Mouse (Mus musculus): ENCODE measurements around the gene Wdr66.

The Wdr66 gene

GRCm38 (mm10) chr5:123315219-123315866 lies 63.4 kb downstream of the Wdr66 start:
- DNase-seq, result no peak

GRCm38 (mm10) chr5:123317992-123318391 lies 66.1 kb downstream of the Wdr66 start:
- DNase-seq, result no peak

- DNase-seq, result no peak
These were observed 68.2 kb downstream of the Wdr66 start for GRCm38 (mm10) chr5:123320136-123320535.

- no peak for DNase-seq
These were observed 72.3 kb downstream of the Wdr66 start for GRCm38 (mm10) chr5:123324242-123324641.

- no peak for DNase-seq
These were observed 74.3 kb downstream of the Wdr66 start for GRCm38 (mm10) chr5:123326006-123326750.

GRCm38 (mm10) chr5:123326751-123327148 lies 74.8 kb downstream of the Wdr66 start:
- no peak for DNase-seq

- DNase-seq, result no peak
These were observed 75.8 kb downstream of the Wdr66 start for GRCm38 (mm10) chr5:123327686-123328085.

- no peak for DNase-seq
These were observed 81.7 kb downstream of the Wdr66 start for GRCm38 (mm10) chr5:123333566-123333965.

- DNase-seq, result no peak
These were observed 84.5 kb downstream of the Wdr66 start for GRCm38 (mm10) chr5:123336205-123336961.

GRCm38 (mm10) chr5:123338463-123338862 lies 86.6 kb downstream of the Wdr66 start:
- no peak for DNase-seq

GRCm38 (mm10) chr5:123343707-123344627 lies 92.1 kb downstream of the Wdr66 start, which contains the start of gene Bcl7a:
Bcl7a (plus strand) TSS chr5:123343834.
- DNase-seq, result peak; percentile 90

GRCm38 (mm10) chr5:123344628-123344962 lies 92.7 kb downstream of the Wdr66 start:
- DNase-seq, result no peak

- peak; percentile 54 for DNase-seq
These were observed 93.3 kb downstream of the Wdr66 start for GRCm38 (mm10) chr5:123344963-123345852.

- DNase-seq, result peak; percentile 70
These were observed 94.2 kb downstream of the Wdr66 start for GRCm38 (mm10) chr5:123345853-123346654.

- DNase-seq, result no peak
These were observed 94.9 kb downstream of the Wdr66 start for GRCm38 (mm10) chr5:123346701-123347270.

- no peak for DNase-seq
These were observed 96.1 kb downstream of the Wdr66 start for GRCm38 (mm10) chr5:123347985-123348384.

GRCm38 (mm10) chr5:123350386-123350785 lies 98.5 kb downstream of the Wdr66 start:
- no peak for DNase-seq

- no peak for DNase-seq
These were observed 104.0 kb downstream of the Wdr66 start for GRCm38 (mm10) chr5:123355918-123356317.

- DNase-seq, result no peak
These were observed 105.4 kb downstream of the Wdr66 start for GRCm38 (mm10) chr5:123357253-123357652.

GRCm38 (mm10) chr5:123359431-123359830 lies 107.5 kb downstream of the Wdr66 start:
- DNase-seq, result no peak
